Mouse (Mus musculus) embryonic facial prominence, embryonic 12.5 days (tissue): Measurements from ENCODE around the gene Dydc1. TPM values are rescaled to one million over a fixed set of nuclear protein-coding genes. Genes with fewer than 3 reads are reported as not detected.

Experiments
- ATAC-seq: fragments of 200-750 bp; cut with Nextera tagmentation; 2 replicates; pipeline ENCODE4 v1.8.0; 2017; ENCODE audit not compliant: insufficient number of reproducible peaks, insufficient read depth, low FRiP score, low TSS enrichment
- H3K27ac ChIP-seq: fragments of 300-500 bp; sonication (generic); 2 replicates; pipeline ENCODE4 v1.5.1; 2016; ENCODE audit warnings: mild to moderate bottlenecking
- H3K27me3 ChIP-seq: fragments of 300-500 bp; sonication (generic); 2 replicates; pipeline ENCODE4 v1.6.1; 2016; ENCODE audit warnings: mild to moderate bottlenecking, moderate library complexity
- H3K36me3 ChIP-seq: fragments of 300-500 bp; sonication (generic); 2 replicates; pipeline ENCODE4 v1.6.1; 2016; ENCODE audit warnings: mild to moderate bottlenecking
- H3K4me1 ChIP-seq: fragments of 300-500 bp; sonication (generic); 2 replicates; pipeline ENCODE4 v1.6.1; 2016
- H3K4me2 ChIP-seq: fragments of 300-500 bp; sonication (generic); replicated peaks from 2 replicates; pipeline ENCODE4 v1.6.1; 2016; ENCODE audit warnings: mild to moderate bottlenecking, moderate library complexity
- H3K4me3 ChIP-seq: fragments of 300-500 bp; sonication (generic); 2 replicates; pipeline ENCODE4 v1.5.1; 2016; ENCODE audit warnings: mild to moderate bottlenecking
- H3K9ac ChIP-seq: fragments of 300-500 bp; sonication (generic); 2 replicates; pipeline ENCODE4 v1.6.1; 2016; ENCODE audit warnings: mild to moderate bottlenecking, moderate library complexity
- H3K9me3 ChIP-seq: fragments of 300-500 bp; sonication (generic); 2 replicates; pipeline ENCODE4 v1.6.1; 2016; ENCODE audit warnings: mild to moderate bottlenecking, moderate library complexity
- WGBS: fragments of 180-500 bp; shearing (Covaris S2); methylation state at CpG from one replicate; pipeline ENCODE4 v1.1.7; 2016; 5-methylcytosine and 5-hydroxymethylcytosine counted together
- polyA plus RNA-seq: library from polyadenylated mRNA; unstranded; fragments of >200 nt; fragmentation: Nextera tagmentation; extraction: Ambion mirVana; gene quantifications from 2 replicates; pipeline ENCODE4 v1.2.1, GENCODE M21; 2016

Gene Dydc1
- polyA plus RNA-seq, 1 experiment from 2014 or later, result not detected

GRCm38 (mm10) chr14:41065168-41065567, 7.5 kb upstream of the Dydc1 start:
- Histone ChIP-seq H3K4me1 (no peaks in the 10 kb centered on the region), H3K27ac (no peak overlapping the region), H3K4me3 (no peak overlapping the region), H3K36me3 (no peaks in the 10 kb centered on the region), H3K27me3 (no peaks in the 10 kb centered on the region), H3K9ac (no peak overlapping the region), H3K4me2 (no peak overlapping the region), H3K9me3 (no peaks in the 10 kb centered on the region)
- 59% methylated on average over 2 of the region's 2 CpGs for WGBS
- ATAC-seq, result no peak

GRCm38 (mm10) chr14:41066416-41066815, 6.3 kb upstream of the Dydc1 start:
- H3K9me3 ChIP-seq, result no peaks in the 10 kb centered on the region
- no peak overlapping the region for H3K4me3 ChIP-seq
- H3K27ac ChIP-seq, result no peak overlapping the region
- ATAC-seq, result no peak
- H3K9ac ChIP-seq, result no peak overlapping the region
- H3K4me1 ChIP-seq, result no peaks in the 10 kb centered on the region
- 12% methylated on average over 1 of the region's 1 CpGs for WGBS
- H3K4me2 ChIP-seq, result no peak overlapping the region
- H3K36me3 ChIP-seq, result no peaks in the 10 kb centered on the region
- no peaks in the 10 kb centered on the region for H3K27me3 ChIP-seq

GRCm38 (mm10) chr14:41069108-41069507, 3.6 kb upstream of the Dydc1 start, which contains the start of gene Dydc2:
TSS of gene Dydc2 (minus strand) at chr14:41069208.
- Histone ChIP-seq H3K27ac (no peak within 1 kb of the TSS), H3K9ac (no peak within 1 kb of the TSS), H3K4me2 (no peak within 1 kb of the TSS), H3K9me3 (no peaks in the 10 kb centered on the region), H3K27me3 (no peaks in the 10 kb centered on the region), H3K36me3 (no peaks in the 10 kb centered on the region), H3K4me3 (no peak within 1 kb of the TSS), H3K4me1 (0 out of 2 replicates have a peak, but pooled peaks cover 3% of the 10 kb centered on the region)
- ATAC-seq, result no peak

GRCm38 (mm10) chr14:41070343-41070742, 2.4 kb upstream of the Dydc1 start:
- Histone ChIP-seq H3K4me1 (0 out of 2 replicates have a peak, but pooled peaks cover 3% of the 10 kb centered on the region), H3K27ac (no peak overlapping the region), H3K4me2 (no peak overlapping the region), H3K27me3 (no peaks in the 10 kb centered on the region), H3K36me3 (no peaks in the 10 kb centered on the region), H3K9ac (no peak overlapping the region), H3K4me3 (no peak overlapping the region), H3K9me3 (no peaks in the 10 kb centered on the region)
- ATAC-seq, result no peak
- 74% methylated on average over 3 of the region's 3 CpGs for WGBS

- Histone ChIP-seq H3K4me1 (0 out of 2 replicates have a peak, but pooled peaks cover 3% of the 10 kb centered on the region), H3K27me3 (no peaks in the 10 kb centered on the region), H3K4me2 (peak overlapping the region; percentile 64), H3K4me3 (peak overlapping the region; percentile 41), H3K9me3 (no peaks in the 10 kb centered on the region), H3K27ac (no peak overlapping the region), H3K9ac (no peak overlapping the region), H3K36me3 (no peaks in the 10 kb centered on the region)
- WGBS, result 3% methylated on average over 8 of the region's 8 CpGs
- ATAC-seq, result no peak
Observed at GRCm38 (mm10) chr14:41072944-41073275, 199 bp downstream of the Dydc1 start.

GRCm38 (mm10) chr14:41082408-41082807, 9.7 kb downstream of the Dydc1 start:
- no peaks in the 10 kb centered on the region for H3K9me3 ChIP-seq
- no peak for ATAC-seq
- no peak overlapping the region for H3K9ac ChIP-seq
- H3K27me3 ChIP-seq, result no peaks in the 10 kb centered on the region
- H3K4me1 ChIP-seq, result no peaks in the 10 kb centered on the region
- H3K27ac ChIP-seq, result no peak overlapping the region
- no peak overlapping the region for H3K4me3 ChIP-seq
- H3K4me2 ChIP-seq, result no peak overlapping the region
- 80% methylated on average over 2 of the region's 2 CpGs for WGBS
- no peaks in the 10 kb centered on the region for H3K36me3 ChIP-seq

- no peak overlapping the region for H3K4me3 ChIP-seq
- ATAC-seq, result no peak
- WGBS, result 69% methylated on average over 1 of the region's 1 CpGs
Observed at GRCm38 (mm10) chr14:41087509-41087908, 14.8 kb downstream of the Dydc1 start.

GRCm38 (mm10) chr14:41090777-41091176, 18.1 kb downstream of the Dydc1 start:
- H3K36me3 ChIP-seq, result no peaks in the 10 kb centered on the region
- no peaks in the 10 kb centered on the region for H3K27me3 ChIP-seq
- no peak overlapping the region for H3K4me3 ChIP-seq
- no peaks in the 10 kb centered on the region for H3K9me3 ChIP-seq
- no peak overlapping the region for H3K9ac ChIP-seq
- no peak for ATAC-seq
- H3K27ac ChIP-seq, result no peak overlapping the region
- 42% methylated on average over 8 of the region's 8 CpGs for WGBS
- no peak overlapping the region for H3K4me2 ChIP-seq
- no peaks in the 10 kb centered on the region for H3K4me1 ChIP-seq

More at GRCm38 (mm10) chr14:41087509-41087908, 14.8 kb downstream of the Dydc1 start:
- H3K27ac ChIP-seq, result no peak overlapping the region
- no peaks in the 10 kb centered on the region for H3K9me3 ChIP-seq
- H3K9ac ChIP-seq, result no peak overlapping the region
- H3K36me3 ChIP-seq, result no peaks in the 10 kb centered on the region
- no peaks in the 10 kb centered on the region for H3K4me1 ChIP-seq
- H3K27me3 ChIP-seq, result no peaks in the 10 kb centered on the region
- H3K4me2 ChIP-seq, result no peak overlapping the region

- Histone ChIP-seq H3K27me3 (no peaks in the 10 kb centered on the region), H3K9ac (no peak overlapping the region), H3K27ac (no peak overlapping the region), H3K4me1 (no peaks in the 10 kb centered on the region), H3K4me2 (no peak overlapping the region), H3K9me3 (no peaks in the 10 kb centered on the region), H3K4me3 (no peak overlapping the region), H3K36me3 (no peaks in the 10 kb centered on the region)
- ATAC-seq, result no peak
- WGBS, result 63% methylated on average over 1 of the region's 1 CpGs
Observed at GRCm38 (mm10) chr14:41094114-41094513, 21.4 kb downstream of the Dydc1 start.

- H3K9me3 ChIP-seq, result no peaks in the 10 kb centered on the region
- H3K4me2 ChIP-seq, result no peak overlapping the region
Observed at GRCm38 (mm10) chr14:41096296-41096860, 23.7 kb downstream of the Dydc1 start.

GRCm38 (mm10) chr14:41098726-41099125, 26.0 kb downstream of the Dydc1 start:
- Histone ChIP-seq H3K27ac (no peak overlapping the region), H3K36me3 (no peaks in the 10 kb centered on the region), H3K4me3 (no peak overlapping the region), H3K4me2 (no peak overlapping the region), H3K9ac (no peak overlapping the region), H3K9me3 (no peaks in the 10 kb centered on the region), H3K27me3 (no peaks in the 10 kb centered on the region), H3K4me1 (no peaks in the 10 kb centered on the region)
- ATAC-seq, result no peak
- 100% methylated on average over 1 of the region's 1 CpGs for WGBS

More at GRCm38 (mm10) chr14:41096296-41096860, 23.7 kb downstream of the Dydc1 start:
- 89% methylated on average over 3 of the region's 3 CpGs for WGBS
- Histone ChIP-seq H3K27ac (no peak overlapping the region), H3K36me3 (no peaks in the 10 kb centered on the region), H3K4me1 (no peaks in the 10 kb centered on the region), H3K27me3 (no peaks in the 10 kb centered on the region), H3K9ac (no peak overlapping the region), H3K4me3 (no peak overlapping the region)
- ATAC-seq, result no peak

- Histone ChIP-seq H3K27ac (no peak overlapping the region), H3K27me3 (no peaks in the 10 kb centered on the region), H3K4me2 (no peak overlapping the region), H3K9ac (no peak overlapping the region), H3K4me3 (no peak overlapping the region), H3K4me1 (no peaks in the 10 kb centered on the region), H3K9me3 (no peaks in the 10 kb centered on the region), H3K36me3 (no peaks in the 10 kb centered on the region)
- WGBS, result 82% methylated on average over 3 of the region's 3 CpGs
- ATAC-seq, result no peak
Observed at GRCm38 (mm10) chr14:41100712-41101111, 28.0 kb downstream of the Dydc1 start.
